Mouse (Mus musculus) kidney, postnatal 0 days (tissue): ENCODE measurements around the gene Akp3. TPM values are rescaled to one million over a fixed set of nuclear protein-coding genes. Genes with fewer than 3 reads are reported as not detected.
A peak's percentile ranks its signal among the peaks of the same experiment; 100 is the strongest.

Experiments
- ATAC-seq: fragments of 200-750 bp; cut with Nextera tagmentation; replicated peaks from 2 replicates; pipeline ENCODE4 v1.8.0; 2017; ENCODE audit warnings: low read depth, moderate number of reproducible peaks, moderate TSS enrichment, moderate library complexity; ENCODE audit not compliant: low FRiP score
- DNase-seq: peaks from one replicate; pipeline ENCODE4 v3.0.0-alpha.2; 2016; ENCODE audit warnings: low spot score
- H3K27ac ChIP-seq: fragments of 300-500 bp; sonication (generic); 2 replicates; pipeline ENCODE4 v1.5.1; 2014; ENCODE audit warnings: mild to moderate bottlenecking
- H3K27me3 ChIP-seq: fragments of 300-500 bp; sonication (generic); 2 replicates; pipeline ENCODE4 v1.6.1; 2014; ENCODE audit warnings: low read length, mixed read lengths; ENCODE audit not compliant: insufficient read depth
- H3K36me3 ChIP-seq: fragments of 300-500 bp; sonication (generic); 2 replicates; pipeline ENCODE4 v1.6.1; 2014; ENCODE audit warnings: low read length, mixed read lengths; ENCODE audit not compliant: insufficient read depth
- H3K4me1 ChIP-seq: fragments of 300-500 bp; sonication (generic); replicated peaks from 2 replicates; pipeline ENCODE4 v1.6.1; 2014; ENCODE audit warnings: antibody characterized with exemption, low read length, mixed read lengths; ENCODE audit not compliant: insufficient read depth
- H3K4me2 ChIP-seq: fragments of 300-500 bp; sonication (generic); 2 replicates; pipeline ENCODE4 v1.6.1; 2014; ENCODE audit warnings: mild to moderate bottlenecking, low read length, moderate library complexity, mixed read lengths
- H3K4me3 ChIP-seq: fragments of 300-500 bp; sonication (generic); replicated peaks from 2 replicates; pipeline ENCODE4 v1.5.1; 2014; ENCODE audit warnings: low read depth, low read length
- H3K9ac ChIP-seq: fragments of 300-500 bp; sonication (generic); 2 replicates; pipeline ENCODE4 v1.6.1; 2014; ENCODE audit warnings: low read depth, low read length
- H3K9me3 ChIP-seq: fragments of 300-500 bp; sonication (generic); replicated peaks from 2 replicates; pipeline ENCODE4 v1.6.1; 2016; ENCODE audit warnings: low read length, inconsistent platforms, mixed read lengths
- CTCF ChIP-seq: IDR thresholded peaks from 2 replicates; pipeline ENCODE4 v1.5.1; 2016; ENCODE audit warnings: antibody characterized with exemption, low read depth, mild to moderate bottlenecking, moderate library complexity
- WGBS: fragments of 180-500 bp; shearing (Covaris S2); extraction: QIAGEN DNeasy Blood & Tissue Kit; methylation state at CpG from one replicate; pipeline ENCODE4 v1.1.7; 2014; 5-methylcytosine and 5-hydroxymethylcytosine counted together
- polyA plus RNA-seq: library from polyadenylated mRNA; unstranded; fragments of >200 nt; fragmentation: Nextera tagmentation; extraction: Ambion mirVana; gene quantifications from 2 replicates; pipeline ENCODE4 v1.2.1, GENCODE M21; 2015

The Akp3 gene
- polyA plus RNA-seq, 1 experiment from 2014 or later: not detected

GRCm38 (mm10) chr1:87101411-87101810 lies 23.4 kb upstream of the Akp3 start, which contains the start of gene Alpi:
Gene Alpi, minus strand, starts transcription at chr1:87101606.
- Histone ChIP-seq H3K4me1 (no peaks in the 10 kb centered on the region), H3K9ac (no peak within 1 kb of the TSS), H3K4me2 (no peak within 1 kb of the TSS), H3K36me3 (no peaks in the 10 kb centered on the region), H3K27me3 (no peaks in the 10 kb centered on the region), H3K27ac (no peak within 1 kb of the TSS), H3K4me3 (no peak within 1 kb of the TSS), H3K9me3 (no peaks in the 10 kb centered on the region)
- WGBS: 94% methylated on average over 1 of the region's 1 CpGs
- ATAC-seq: no peak
- no peak for DNase-seq
- TF ChIP-seq CTCF: no peak

GRCm38 (mm10) chr1:87102114-87102513 lies 22.7 kb upstream of the Akp3 start:
- DNase-seq: no peak
- ATAC-seq: no peak
- no peak overlapping the region for H3K27ac ChIP-seq

GRCm38 (mm10) chr1:87103936-87104335 lies 20.8 kb upstream of the Akp3 start:
- no peaks in the 10 kb centered on the region for H3K9me3 ChIP-seq
- H3K27ac ChIP-seq: no peak overlapping the region
- H3K27me3 ChIP-seq: no peaks in the 10 kb centered on the region
- 81% methylated on average over 1 of the region's 1 CpGs for WGBS
- DNase-seq (no peak), ATAC-seq (no peak)
- H3K36me3 ChIP-seq: no peaks in the 10 kb centered on the region
- H3K4me1 ChIP-seq: no peaks in the 10 kb centered on the region
- no peak overlapping the region for H3K4me2 ChIP-seq
- no peak overlapping the region for H3K9ac ChIP-seq
- TF ChIP-seq CTCF: no peak
- no peak overlapping the region for H3K4me3 ChIP-seq

More at GRCm38 (mm10) chr1:87102114-87102513, 22.7 kb upstream of the Akp3 start:
- TF ChIP-seq CTCF: no peak
- Histone ChIP-seq H3K4me3 (no peak overlapping the region), H3K9me3 (no peaks in the 10 kb centered on the region), H3K36me3 (no peaks in the 10 kb centered on the region), H3K4me1 (no peaks in the 10 kb centered on the region), H3K9ac (no peak overlapping the region), H3K4me2 (no peak overlapping the region), H3K27me3 (no peaks in the 10 kb centered on the region)
- 77% methylated on average over 3 of the region's 3 CpGs for WGBS

DNA sequence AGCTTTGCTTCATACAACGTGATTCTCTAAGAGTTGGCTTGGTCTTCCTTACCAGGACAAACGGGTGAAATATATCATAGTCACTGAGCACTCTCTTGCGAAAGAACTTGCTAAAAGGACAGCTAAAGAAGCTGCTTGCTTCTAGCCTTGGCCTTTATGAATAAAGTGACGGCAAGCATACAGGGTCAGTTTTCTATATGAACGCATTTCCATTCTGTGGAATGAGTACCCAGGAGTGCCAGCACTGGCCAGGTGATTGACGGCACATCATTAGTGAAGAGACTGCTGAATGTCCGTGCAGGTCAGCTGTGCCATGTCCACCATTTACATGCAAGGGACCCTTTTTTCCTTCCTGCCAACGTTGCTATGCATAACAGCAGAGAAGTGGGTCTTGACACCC lies 18.2 kb upstream of the Akp3 start:
- 78% methylated on average over 8 of the region's 8 CpGs for WGBS
- ATAC-seq (no peak), DNase-seq (no peak)
- Histone ChIP-seq H3K27me3 (no peaks in the 10 kb centered on the region), H3K4me2 (no peak overlapping the region), H3K9ac (no peak overlapping the region), H3K9me3 (no peaks in the 10 kb centered on the region), H3K36me3 (no peaks in the 10 kb centered on the region), H3K27ac (no peak overlapping the region), H3K4me3 (no peak overlapping the region), H3K4me1 (no peaks in the 10 kb centered on the region)
- TF ChIP-seq CTCF: no peak

DNA sequence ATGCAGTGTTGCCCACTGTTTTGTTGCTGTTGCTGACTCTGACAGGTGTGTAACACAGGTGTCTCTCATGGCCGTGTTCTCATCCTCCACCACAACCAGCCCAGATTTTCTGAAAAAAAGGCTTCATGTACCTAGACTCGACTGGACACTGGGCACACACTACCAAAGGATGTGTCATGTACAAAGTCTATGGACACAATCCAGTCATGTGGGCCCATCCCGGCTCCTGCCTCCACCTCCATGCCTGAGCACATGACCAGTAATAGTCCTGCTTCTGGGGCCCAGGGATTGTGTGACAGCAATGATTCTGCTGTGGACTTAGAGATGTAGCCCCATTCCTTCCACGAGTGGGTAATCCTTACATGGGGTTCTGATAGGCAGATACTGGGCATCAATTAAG lies 16.2 kb upstream of the Akp3 start:
- H3K36me3 ChIP-seq: no peaks in the 10 kb centered on the region
- no peak overlapping the region for H3K9ac ChIP-seq
- ATAC-seq (no peak), DNase-seq (no peak)
- no peak overlapping the region for H3K4me2 ChIP-seq
- no peaks in the 10 kb centered on the region for H3K9me3 ChIP-seq
- no peak overlapping the region for H3K27ac ChIP-seq
- H3K27me3 ChIP-seq: no peaks in the 10 kb centered on the region
- WGBS: 88% methylated on average over 4 of the region's 4 CpGs
- no peak overlapping the region for H3K4me3 ChIP-seq
- no peak for TF ChIP-seq CTCF
- no peaks in the 10 kb centered on the region for H3K4me1 ChIP-seq

DNA sequence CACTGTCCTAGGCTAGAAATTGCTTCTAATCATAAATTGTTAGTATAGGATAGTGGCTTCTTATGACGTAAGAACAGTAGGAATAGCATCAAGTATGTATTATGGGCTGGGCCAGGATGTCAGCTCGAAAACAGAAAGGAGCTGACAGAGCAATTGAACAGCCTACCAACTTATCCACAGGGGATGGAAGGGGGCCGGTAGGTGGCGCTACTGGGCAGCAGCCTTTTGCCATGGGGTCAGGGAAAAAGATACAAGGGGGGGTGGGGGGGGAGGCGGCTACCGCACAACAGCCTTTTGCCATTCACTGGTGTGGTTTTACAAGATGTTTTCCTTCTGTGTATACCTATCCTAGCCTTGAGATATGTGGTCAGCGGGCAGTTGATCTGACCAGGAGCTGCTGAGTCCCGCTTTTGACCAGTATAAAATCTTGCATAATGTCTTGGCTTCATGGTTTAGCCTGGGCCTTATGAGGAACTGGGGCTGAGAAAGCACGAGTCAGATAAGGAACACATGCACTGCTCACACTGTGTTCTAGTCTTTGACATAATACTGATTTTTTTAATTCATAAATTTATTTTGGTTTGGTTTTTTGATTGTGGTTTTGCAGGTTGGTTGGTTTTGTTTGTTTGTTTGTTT lies 12.9 kb upstream of the Akp3 start:
- H3K4me1 ChIP-seq: no peaks in the 10 kb centered on the region
- WGBS: 39% methylated on average over 9 of the region's 9 CpGs
- H3K27me3 ChIP-seq: no peaks in the 10 kb centered on the region
- ATAC-seq: no peak
- H3K4me3 ChIP-seq: no peak overlapping the region
- no peak overlapping the region for H3K27ac ChIP-seq
- no peaks in the 10 kb centered on the region for H3K36me3 ChIP-seq
- H3K4me2 ChIP-seq: no peak overlapping the region
- no peak overlapping the region for H3K9ac ChIP-seq
- peak; percentile 56 for TF ChIP-seq CTCF
- DNase-seq: no peak
- H3K9me3 ChIP-seq: no peaks in the 10 kb centered on the region

DNA sequence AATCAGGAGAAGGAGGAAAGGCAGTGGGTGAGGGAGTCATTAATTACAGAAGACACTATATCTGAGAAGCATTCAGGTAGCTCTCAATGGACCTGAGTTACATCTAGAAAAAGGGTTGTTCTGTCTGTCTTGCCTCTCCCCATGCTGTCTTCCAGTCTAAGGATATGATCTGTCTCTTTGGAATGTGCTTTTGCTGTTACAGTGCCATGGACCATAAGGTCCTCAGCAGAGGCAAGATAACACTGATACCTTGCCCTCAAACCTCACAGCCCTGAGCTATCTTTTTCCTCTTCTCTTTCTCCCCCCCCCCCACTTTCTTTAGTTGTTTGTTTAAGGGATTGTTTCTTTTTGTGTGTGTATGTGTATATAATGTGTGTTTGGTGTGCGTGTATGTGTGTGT lies 10.0 kb upstream of the Akp3 start:
- WGBS: 91% methylated on average over 1 of the region's 1 CpGs
- no peak overlapping the region for H3K9ac ChIP-seq
- H3K27ac ChIP-seq: no peak overlapping the region
- no peak for TF ChIP-seq CTCF
- no peak for ATAC-seq
- DNase-seq: no peak
- H3K4me3 ChIP-seq: no peak overlapping the region
- no peaks in the 10 kb centered on the region for H3K9me3 ChIP-seq
- no peaks in the 10 kb centered on the region for H3K27me3 ChIP-seq
- no peaks in the 10 kb centered on the region for H3K36me3 ChIP-seq
- H3K4me2 ChIP-seq: no peak overlapping the region
- H3K4me1 ChIP-seq: no peaks in the 10 kb centered on the region
